Mouse (Mus musculus): Measurements from ENCODE around the gene Tmem28.
A peak's percentile ranks its signal among the peaks of the same experiment; 100 is the strongest.

Tmem28 gene

GRCm38 (mm10) chrX:99820790-99821395 lies at the start of gene Tmem28:
Gene Tmem28 (plus strand): TSS chrX:99821021.
- peak; percentile 34 to 66 for DNase-seq

GRCm38 (mm10) chrX:99780308-99780707 lies 40.5 kb upstream of the Tmem28 start:
- DNase-seq = no peak

GRCm38 (mm10) chrX:99808375-99808774 lies 12.4 kb upstream of the Tmem28 start:
- peak; percentile 45 to 55 for DNase-seq

- DNase-seq = peak; percentile 72 to 74
These were observed 1.4 kb upstream of the Tmem28 start for GRCm38 (mm10) chrX:99819395-99819935.

DNA sequence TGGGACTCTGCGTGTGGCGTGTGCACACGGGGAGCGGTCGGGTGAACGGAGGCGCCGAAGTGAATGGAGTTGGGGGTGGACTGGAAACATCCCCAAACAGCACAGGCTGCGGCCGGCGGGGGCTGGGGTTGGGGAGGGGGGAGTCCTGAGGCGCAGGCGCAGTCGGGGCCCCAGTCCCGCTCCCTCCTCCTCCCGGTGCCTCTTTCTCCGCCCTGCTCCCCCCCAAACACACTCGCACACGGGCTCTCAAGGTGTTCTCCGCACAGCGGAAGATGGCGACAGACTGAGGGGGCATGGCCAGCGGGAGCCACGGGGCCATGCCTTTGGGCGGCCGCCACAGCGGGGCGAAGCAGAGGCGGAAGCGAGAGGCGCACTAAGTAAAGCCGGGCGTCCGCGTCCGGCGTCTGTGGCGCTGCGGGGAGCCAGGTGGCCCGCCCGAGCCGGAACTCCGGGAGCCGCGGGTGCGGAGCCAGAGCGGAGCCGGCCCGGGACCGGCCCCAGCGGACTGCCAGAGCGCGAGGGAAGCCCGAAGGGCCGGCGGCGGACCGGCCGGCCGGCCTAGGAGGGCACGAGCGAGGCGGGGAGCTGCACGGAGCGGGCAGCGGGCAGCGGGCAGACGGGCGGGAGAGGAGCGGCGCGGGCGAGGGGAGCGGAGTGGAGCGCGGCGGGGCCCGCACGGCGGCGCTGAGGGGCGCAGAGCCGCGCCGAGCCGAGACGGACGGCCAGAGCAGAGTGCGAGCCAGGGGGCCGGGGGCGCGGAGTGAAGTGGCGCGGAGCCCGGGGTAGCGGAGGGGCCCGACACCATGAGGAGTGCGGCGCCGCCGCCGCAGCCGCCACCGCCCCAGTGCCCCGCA lies 658 bp upstream of the Tmem28 start:
- DNase-seq = peak; percentile 71 to 72

GRCm38 (mm10) chrX:99842090-99842489 lies 21.3 kb downstream of the Tmem28 start:
- DNase-seq = no peak

GRCm38 (mm10) chrX:99853261-99853741 lies 32.5 kb downstream of the Tmem28 start:
- DNase-seq = peak in 1 of 2 experiments; percentile 43

DNA sequence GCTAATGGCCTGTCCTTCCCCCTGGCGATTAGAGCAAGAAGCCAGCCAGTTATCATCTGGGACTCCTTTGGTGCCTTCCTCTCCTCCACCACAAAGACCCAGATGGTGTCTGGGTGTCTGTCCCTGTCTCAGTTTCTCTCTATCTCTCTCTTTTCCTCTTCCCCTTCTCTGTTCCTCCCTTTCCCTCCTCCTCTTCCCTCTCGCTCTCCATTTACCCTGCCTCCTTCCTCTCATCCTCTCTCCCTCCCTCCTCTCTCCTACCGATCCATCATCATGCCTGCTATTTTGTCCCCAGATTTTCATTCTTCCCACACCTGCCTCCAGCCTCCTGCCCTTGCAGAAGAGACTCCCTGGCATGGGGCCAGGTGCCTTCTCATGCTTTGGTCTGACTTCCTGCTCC lies 33.0 kb downstream of the Tmem28 start:
- peak in 1 of 2 experiments; percentile 10 for DNase-seq

GRCm38 (mm10) chrX:99872228-99872627 lies 51.4 kb downstream of the Tmem28 start:
- DNase-seq = no peak

DNA sequence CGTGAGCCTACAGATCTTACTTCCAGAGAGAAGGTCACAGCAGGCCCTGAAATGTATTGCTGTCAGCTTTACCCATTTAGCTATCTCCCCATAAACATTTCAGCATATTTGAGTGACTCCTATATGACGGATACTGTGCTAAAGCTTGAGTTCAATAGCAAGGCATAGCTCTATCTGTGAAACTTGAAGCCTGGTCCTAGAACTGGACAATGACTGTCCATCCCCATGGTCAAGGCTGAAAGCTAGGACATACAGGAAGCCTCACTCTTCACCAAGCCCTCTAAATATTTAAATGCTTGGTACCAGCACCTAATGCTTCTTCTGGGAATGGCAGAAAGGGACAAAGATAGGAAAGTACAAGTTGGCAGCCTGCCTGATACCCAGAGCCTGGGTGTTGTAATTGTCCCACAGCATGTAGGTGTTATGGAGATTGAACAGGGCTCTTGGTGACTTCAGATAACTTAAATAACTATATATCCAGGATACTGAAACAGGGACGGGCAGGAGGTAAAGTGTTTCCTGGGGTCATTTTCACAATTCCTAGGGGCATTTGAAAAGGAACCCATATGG lies 51.9 kb downstream of the Tmem28 start:
- no peak for DNase-seq

- no peak for DNase-seq
These were observed 52.6 kb downstream of the Tmem28 start for GRCm38 (mm10) chrX:99873259-99873919.

DNA sequence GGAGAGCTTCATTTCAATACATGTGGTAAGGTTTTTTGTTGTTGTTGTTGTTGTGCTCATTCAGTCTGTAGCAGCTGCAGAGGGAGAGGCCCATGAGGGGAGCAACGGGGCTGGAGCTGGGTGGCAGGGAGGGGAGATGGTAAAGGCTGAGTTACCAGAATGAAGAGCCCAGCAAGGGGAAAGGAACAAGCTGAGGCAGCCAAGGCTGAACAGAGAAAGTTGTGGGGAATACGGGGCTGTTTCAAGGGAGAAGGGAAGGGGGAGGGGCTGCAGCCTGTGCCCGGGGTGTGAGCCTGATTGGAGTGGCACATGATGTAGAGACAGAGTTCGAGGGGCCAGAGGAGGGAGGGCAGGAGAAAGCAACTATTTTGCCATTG lies 53.1 kb downstream of the Tmem28 start:
- no peak for DNase-seq

GRCm38 (mm10) chrX:99876781-99877180 lies 56.0 kb downstream of the Tmem28 start:
- DNase-seq = peak; percentile 15 to 17

GRCm38 (mm10) chrX:99883396-99883795 lies 62.6 kb downstream of the Tmem28 start:
- no peak for DNase-seq

All from cerebellum, adult 18-20 months (tissue).